Mouse (Mus musculus): ENCODE measurements around the gene Mapk1ip1l. TPM values are rescaled to one million over a fixed set of nuclear protein-coding genes. Genes with fewer than 3 reads are reported as not detected.

The Mapk1ip1l gene
- polyA plus RNA-seq, 1 experiment from 2014 or later = 49.3 TPM

DNA sequence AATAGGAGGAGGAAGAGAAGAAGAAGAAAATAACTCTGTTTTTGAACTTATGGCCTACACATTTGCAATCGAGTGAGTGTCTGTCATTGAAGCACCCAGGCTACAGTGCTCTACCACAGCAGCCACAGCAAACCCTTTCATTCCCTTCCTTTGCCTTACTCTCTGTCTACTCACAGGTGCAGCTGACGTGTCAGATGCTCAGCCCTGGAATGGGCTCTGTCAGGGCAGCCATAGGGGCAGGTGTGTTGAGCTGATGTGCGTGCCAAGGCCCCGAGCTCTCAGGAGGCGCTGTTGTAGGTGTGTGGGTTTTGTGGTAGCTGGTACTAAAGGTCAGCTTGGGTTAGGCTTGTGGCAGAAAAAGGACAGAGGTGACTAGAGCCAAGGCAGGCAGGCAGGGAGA is 71.7 kb downstream of the Mapk1ip1l start:
- ATAC-seq (replicated peaks) = no peak
- 90% methylated on average over 5 of the region's 5 CpGs for WGBS
- H3K4me3 ChIP-seq = no peak overlapping the region

DNA sequence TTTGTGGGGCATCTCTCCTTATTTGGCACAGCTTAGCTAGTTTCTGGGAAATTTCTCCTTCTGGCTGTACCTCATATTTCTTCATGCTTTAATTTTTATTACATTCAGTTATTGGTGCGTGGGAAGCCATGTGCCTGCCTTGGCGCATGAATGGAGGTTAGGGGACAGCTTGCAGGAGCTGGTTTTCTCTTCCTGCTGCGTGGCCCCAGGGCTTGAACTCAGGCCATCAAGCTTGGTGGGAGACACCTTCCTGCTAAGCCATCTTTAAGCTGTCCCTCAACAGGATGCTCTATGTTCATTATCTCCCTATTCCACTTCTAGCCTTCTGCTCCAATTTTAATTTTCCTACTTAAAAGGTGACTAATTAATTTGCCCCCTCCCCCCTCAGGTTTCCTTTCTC is 72.7 kb downstream of the Mapk1ip1l start:
- Histone ChIP-seq H3K9me3 (no peaks in the 10 kb centered on the region), H3K4me1 (peaks cover 22% of the 10 kb centered on the region), H3K27ac (no peak overlapping the region), H3K27me3 (replicated peaks) (peaks cover 16% of the 10 kb centered on the region), H3K4me2 (no peak overlapping the region), H3K4me3 (no peak overlapping the region), H3K36me3 (replicated peaks) (no peaks in the 10 kb centered on the region), H3K9ac (no peak overlapping the region)
- ATAC-seq (replicated peaks) = no peak
- WGBS = 83% methylated on average over 3 of the region's 3 CpGs

More for the DNA sequence above, 71.7 kb downstream of the Mapk1ip1l start:
- Histone ChIP-seq H3K9me3 (no peaks in the 10 kb centered on the region), H3K4me2 (no peak overlapping the region), H3K9ac (no peak overlapping the region), H3K27me3 (replicated peaks) (peaks cover 16% of the 10 kb centered on the region), H3K4me1 (peaks cover 22% of the 10 kb centered on the region), H3K27ac (no peak overlapping the region), H3K36me3 (replicated peaks) (no peaks in the 10 kb centered on the region)

DNA sequence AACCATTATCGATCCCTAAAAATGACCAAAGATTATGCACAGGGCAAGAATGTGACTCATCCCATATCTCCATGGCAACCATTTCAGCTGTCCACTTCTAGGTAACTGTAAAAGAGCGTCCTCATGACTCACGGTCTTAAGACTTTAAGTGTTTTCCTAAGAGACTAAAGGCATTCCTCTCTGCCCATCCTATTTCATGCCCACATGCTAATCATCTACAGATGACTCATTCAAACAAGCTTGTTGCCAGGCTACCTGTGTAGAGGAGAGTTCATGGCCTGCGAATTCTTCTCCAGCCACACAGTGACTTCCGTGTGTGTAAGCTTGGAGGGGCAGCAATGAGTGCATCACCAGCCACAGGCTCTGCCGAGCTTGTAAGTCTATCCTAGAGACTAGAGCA is 73.6 kb downstream of the Mapk1ip1l start:
- Histone ChIP-seq H3K9ac (no peak overlapping the region), H3K27me3 (replicated peaks) (peaks cover 16% of the 10 kb centered on the region), H3K4me3 (no peak overlapping the region), H3K9me3 (no peaks in the 10 kb centered on the region), H3K27ac (no peak overlapping the region), H3K4me1 (peaks cover 22% of the 10 kb centered on the region), H3K36me3 (replicated peaks) (no peaks in the 10 kb centered on the region), H3K4me2 (no peak overlapping the region)
- no peak for ATAC-seq (replicated peaks)
- 63% methylated on average over 6 of the region's 6 CpGs for WGBS

Other genes with a start within 250 kb of the Mapk1ip1l start
- 5.7 and 5.9 TPM in 2 replicates for gene Gch1, start 108.9 kb upstream of the Mapk1ip1l start, polyA plus RNA-seq (2015; fragmentation: Nextera tagmentation; extraction: Ambion mirVana)
- gene Wdhd1, start 21.4 kb upstream of the Mapk1ip1l start, polyA plus RNA-seq (2015; fragmentation: Nextera tagmentation; extraction: Ambion mirVana) = 17.3 and 18.1 TPM in 2 replicates
- gene Socs4, start 21.3 kb upstream of the Mapk1ip1l start, polyA plus RNA-seq (2015; fragmentation: Nextera tagmentation; extraction: Ambion mirVana) = 2.0 and 2.4 TPM in 2 replicates
- 3.6 and 3.8 TPM in 2 replicates for gene Lgals3, start 69.5 kb downstream of the Mapk1ip1l start, polyA plus RNA-seq (2015; fragmentation: Nextera tagmentation; extraction: Ambion mirVana)
- gene Dlgap5, start 120.1 kb downstream of the Mapk1ip1l start, polyA plus RNA-seq (2015; fragmentation: Nextera tagmentation; extraction: Ambion mirVana) = 6.8 and 7.8 TPM in 2 replicates
- gene Fbxo34, start 152.2 kb downstream of the Mapk1ip1l start, polyA plus RNA-seq (2015; fragmentation: Nextera tagmentation; extraction: Ambion mirVana) = 31.9 and 36.0 TPM in 2 replicates